Mouse (Mus musculus): ENCODE results near the gene Sgms1. TPM values are rescaled to one million over a fixed set of nuclear protein-coding genes. Genes with fewer than 3 reads are reported as not detected.

The Sgms1 gene
- total RNA-seq (2023): 216 TPM

GRCm38 (mm10) chr19:32389001-32389871 is at the start of gene Sgms1:
Sgms1 (minus strand) TSS chr19:32389714.

GRCm38 (mm10) chr19:32107771-32108306 is 281.7 kb downstream of the Sgms1 start, which contains the start of gene Asah2:
Asah2 (minus strand) TSS chr19:32108211.

Other genes starting within 250 kb of the Sgms1 start
- 81.5 TPM for gene Rpl9-ps6, start 76.9 kb upstream of the Sgms1 start, total RNA-seq (2023)
- gene Minpp1, start 96.1 kb upstream of the Sgms1 start, total RNA-seq (2023): 33.6 TPM
- gene Papss2, start 206.1 kb upstream of the Sgms1 start, total RNA-seq (2023): 0.44 TPM

All from CD4-positive naive resting alpha-beta T cell, adult 57 days (primary cell).